Mouse (Mus musculus) embryonic facial prominence, embryonic 13.5 days (tissue): ENCODE data around the gene Cnot1. TPM values are rescaled to one million over a fixed set of nuclear protein-coding genes. Genes with fewer than 3 reads are reported as not detected.

Experiments
- ATAC-seq: fragments of 200-750 bp; cut with Nextera tagmentation; 2 replicates; pipeline ENCODE4 v1.8.0; 2017; ENCODE audit warnings: low read depth; ENCODE audit not compliant: insufficient number of reproducible peaks, insufficient read depth, low FRiP score, low TSS enrichment
- H3K27ac ChIP-seq: fragments of 300-500 bp; sonication (generic); 2 replicates; pipeline ENCODE4 v1.5.1; 2015; ENCODE audit warnings: moderate library complexity, mild to moderate bottlenecking, inconsistent platforms
- H3K27me3 ChIP-seq: fragments of 300-500 bp; sonication (generic); 2 replicates; pipeline ENCODE4 v1.6.1; 2015; ENCODE audit warnings: mild to moderate bottlenecking, inconsistent platforms
- H3K36me3 ChIP-seq: fragments of 300-500 bp; sonication (generic); 2 replicates; pipeline ENCODE4 v1.6.1; 2015; ENCODE audit warnings: mild to moderate bottlenecking, inconsistent platforms
- H3K4me1 ChIP-seq: fragments of 300-500 bp; sonication (generic); 2 replicates; pipeline ENCODE4 v1.6.1; 2015; ENCODE audit warnings: inconsistent platforms
- H3K4me2 ChIP-seq: fragments of 300-500 bp; sonication (generic); 2 replicates; pipeline ENCODE4 v1.6.1; 2015; ENCODE audit warnings: moderate library complexity, mild to moderate bottlenecking, inconsistent platforms
- H3K4me3 ChIP-seq: fragments of 300-500 bp; sonication (generic); 2 replicates; pipeline ENCODE4 v1.5.1; 2015; ENCODE audit warnings: mild to moderate bottlenecking, inconsistent platforms
- H3K9ac ChIP-seq: fragments of 300-500 bp; sonication (generic); 2 replicates; pipeline ENCODE4 v1.6.1; 2015; ENCODE audit warnings: mild to moderate bottlenecking, inconsistent platforms
- H3K9me3 ChIP-seq: fragments of 300-500 bp; sonication (generic); 2 replicates; pipeline ENCODE4 v1.6.1; 2016; ENCODE audit warnings: inconsistent platforms
- WGBS: fragments of 180-500 bp; shearing (Covaris S2); methylation state at CpG from one replicate; pipeline ENCODE4 v1.1.7; 2015; ENCODE audit warnings: mixed read lengths; 5-methylcytosine and 5-hydroxymethylcytosine counted together
- microRNA-seq: library from miRNA; unstranded; fragments of <30 nt; microRNA quantifications from one replicate; pipeline ENCODE4, GENCODE M21; 2016
- polyA plus RNA-seq: library from polyadenylated mRNA; unstranded; fragments of >200 nt; fragmentation: Nextera tagmentation; extraction: Ambion mirVana; gene quantifications from 2 replicates; pipeline ENCODE4 v1.2.1, GENCODE M21; 2015

The Cnot1 gene
- polyA plus RNA-seq, 1 experiment from 2014 or later = 62.7 TPM

DNA sequence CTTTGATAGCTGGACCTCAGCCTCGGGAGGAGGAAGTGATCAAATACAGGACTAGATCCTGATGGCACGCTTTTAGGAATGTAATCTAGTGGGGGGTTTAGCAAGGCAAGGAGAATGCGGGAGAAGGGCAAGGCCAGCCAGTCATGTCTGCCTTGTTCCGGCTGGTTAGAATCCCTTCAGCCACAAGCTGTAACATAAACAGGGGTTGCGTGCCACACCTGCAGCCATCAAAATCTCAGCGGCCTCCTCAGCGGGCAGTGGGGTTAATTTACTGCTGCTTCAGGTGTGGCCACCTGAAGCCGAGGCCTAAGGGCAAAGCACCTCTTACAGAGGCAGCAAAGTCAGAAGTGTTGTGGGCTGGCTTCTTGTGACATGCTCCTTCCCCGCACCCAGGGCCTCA, 130.6 kb downstream of the Cnot1 start, which contains the start of gene Ndrg4:
Gene Ndrg4 (plus strand): TSS at position 350 of the 400 bp plus-strand sequence.
- H3K9me3 ChIP-seq = no peaks in the 10 kb centered on the region
- peak within 1 kb of the TSS; percentile 98 for H3K4me2 ChIP-seq
- H3K9ac ChIP-seq = peak within 1 kb of the TSS; percentile 66
- H3K4me3 ChIP-seq = peak within 1 kb of the TSS; percentile 58
- WGBS = 34% methylated on average over 9 of the region's 9 CpGs
- H3K27me3 ChIP-seq = peaks cover 94% of the 10 kb centered on the region
- no peak within 1 kb of the TSS for H3K27ac ChIP-seq
- no peak for ATAC-seq
- peaks cover 10% of the 10 kb centered on the region for H3K4me1 ChIP-seq
- H3K36me3 ChIP-seq = no peaks in the 10 kb centered on the region

DNA sequence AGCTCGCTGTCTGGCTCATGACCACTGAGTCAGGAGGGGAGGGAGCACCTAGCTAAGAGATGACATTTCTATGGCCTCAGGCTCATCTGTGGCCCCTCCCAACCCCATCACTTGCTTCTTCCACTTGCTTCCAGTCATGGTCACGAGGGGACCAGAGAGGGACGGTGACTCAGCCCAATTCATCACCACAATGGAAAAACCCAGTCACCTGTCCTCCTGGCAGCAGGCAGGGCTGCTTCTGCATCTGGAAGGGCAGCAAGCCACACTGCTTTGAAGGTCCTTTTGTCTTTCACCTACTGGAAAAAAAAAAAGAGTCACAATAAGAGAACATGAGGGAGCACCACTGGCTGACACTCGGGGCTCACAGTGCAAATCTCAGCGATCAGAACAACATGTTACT, 134.5 kb downstream of the Cnot1 start:
- ATAC-seq = no peak
- peaks cover 61% of the 10 kb centered on the region for H3K27me3 ChIP-seq

DNA sequence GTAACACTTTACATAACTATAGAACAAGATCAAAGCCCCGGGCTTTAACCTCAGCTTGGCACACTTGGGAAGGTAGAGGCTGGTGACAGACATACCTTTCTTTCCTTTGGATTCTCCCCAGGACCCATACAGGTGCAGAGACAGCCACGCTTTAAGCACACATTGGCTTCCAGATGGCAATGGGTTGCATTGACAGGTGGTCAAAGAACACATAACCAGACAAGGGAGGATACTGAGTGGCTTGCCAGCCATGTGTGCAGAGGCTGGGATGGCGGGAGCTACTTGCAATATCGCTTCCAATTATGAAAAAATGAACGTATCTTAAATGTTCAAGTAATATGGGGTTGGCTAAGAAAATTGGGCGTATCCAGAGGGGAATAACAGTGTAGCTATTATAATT, 135.4 kb downstream of the Cnot1 start:
- H3K27me3 ChIP-seq = peaks cover 51% of the 10 kb centered on the region
- H3K27ac ChIP-seq = no peak overlapping the region
- WGBS = 87% methylated on average over 6 of the region's 6 CpGs
- H3K4me3 ChIP-seq = no peak overlapping the region
- H3K4me1 ChIP-seq = no peaks in the 10 kb centered on the region
- H3K9me3 ChIP-seq = 0 out of 2 replicates have a peak, but pooled peaks cover under 1% of the 10 kb centered on the region
- H3K4me2 ChIP-seq = no peak overlapping the region
- no peak for ATAC-seq
- no peaks in the 10 kb centered on the region for H3K36me3 ChIP-seq
- H3K9ac ChIP-seq = no peak overlapping the region

More for the DNA sequence above, 134.5 kb downstream of the Cnot1 start:
- H3K9ac ChIP-seq = no peak overlapping the region
- no peaks in the 10 kb centered on the region for H3K36me3 ChIP-seq
- no peak overlapping the region for H3K27ac ChIP-seq
- H3K4me1 ChIP-seq = 0 out of 2 replicates have a peak, but pooled peaks cover 5% of the 10 kb centered on the region
- H3K9me3 ChIP-seq = no peaks in the 10 kb centered on the region
- WGBS = 73% methylated on average over 5 of the region's 5 CpGs
- H3K4me2 ChIP-seq = no peak overlapping the region
- no peak overlapping the region for H3K4me3 ChIP-seq

DNA sequence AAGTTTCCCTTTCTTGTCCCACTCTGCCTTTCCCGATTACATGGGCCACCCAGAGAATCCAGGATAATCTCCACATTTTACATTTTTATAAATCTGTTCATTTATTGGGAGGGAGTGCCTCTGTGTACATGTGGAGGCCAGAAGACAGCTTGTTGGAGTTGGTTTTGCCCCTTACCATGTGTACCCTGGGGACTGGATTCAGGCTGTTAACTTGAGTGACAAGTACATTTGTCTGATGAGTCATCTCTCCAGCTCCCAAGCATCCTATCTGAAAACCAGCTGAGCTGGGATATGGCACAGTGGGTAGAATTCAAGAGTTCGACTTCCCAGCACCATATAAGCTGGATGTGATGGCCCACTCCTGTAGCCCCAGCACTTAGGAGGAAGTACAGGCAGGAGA, 137.3 kb downstream of the Cnot1 start:
- no peak for ATAC-seq
- Histone ChIP-seq H3K4me2 (no peak overlapping the region), H3K27me3 (peaks cover 32% of the 10 kb centered on the region), H3K4me1 (no peaks in the 10 kb centered on the region), H3K9ac (no peak overlapping the region), H3K9me3 (peaks cover 6% of the 10 kb centered on the region; the same call in 1 of the 2 replicates), H3K36me3 (no peaks in the 10 kb centered on the region), H3K4me3 (no peak overlapping the region), H3K27ac (no peak overlapping the region)
- WGBS = 67% methylated on average over 2 of the region's 2 CpGs

Small RNA genes lying within 50 kb of the gene (microRNA-seq; reads per million reads assigned to microRNA genes)
- 1.3 reads per million for gene Mir7073

Other genes with a start within 250 kb of the Cnot1 start
- not detected in 2 replicates for gene Prss54, start 231.1 kb downstream of the Cnot1 start, polyA plus RNA-seq
- 24.8 and 29.9 TPM in 2 replicates for gene Gins3, start 174.0 kb downstream of the Cnot1 start, polyA plus RNA-seq
- gene Ndrg4, start 130.5 kb downstream of the Cnot1 start, polyA plus RNA-seq = 16.2 and 18.0 TPM in 2 replicates
- gene Setd6, start 91.6 kb downstream of the Cnot1 start, polyA plus RNA-seq = 20.3 and 21.0 TPM in 2 replicates
- gene Sap18b, start 17.9 kb upstream of the Cnot1 start, polyA plus RNA-seq = 351 and 378 TPM in 2 replicates
- gene Slc38a7, start 46.1 kb upstream of the Cnot1 start, polyA plus RNA-seq = 14.9 and 17.5 TPM in 2 replicates
- 156 and 167 TPM in 2 replicates for gene Got2, start 81.1 kb upstream of the Cnot1 start, polyA plus RNA-seq